Mouse (Mus musculus): Measurements from ENCODE around the gene Fam160a2. TPM values are rescaled to one million over a fixed set of nuclear protein-coding genes. Genes with fewer than 3 reads are reported as not detected.

Fam160a2 gene
- total RNA-seq (2014; rRNA removed; ENCODE audit: low replicate concordance) (19.0 and 33.2 TPM in 2 replicates), polyA plus RNA-seq (2015; fragmentation: Nextera tagmentation; extraction: Ambion mirVana) (19.6 and 19.7 TPM in 2 replicates)

GRCm38 (mm10) chr7:105399935-105400624 is at the start of gene Fam160a2:
Gene Fam160a2, minus strand, starts transcription at chr7:105400054.
- under 1% methylated on average over 54 of the region's 55 CpGs for WGBS
- H3K9me3 ChIP-seq (replicated peaks; ENCODE audit: control insufficient read depth, low read length) = no peaks in the 10 kb centered on the region
- peak within 1 kb of the TSS; percentile 86 for H3K4me2 ChIP-seq (ENCODE audit: low read depth, low read length)
- DNase-seq (ENCODE audit: low spot score) (peak; percentile 100), ATAC-seq (ENCODE audit: insufficient read depth, low read depth) (peak; percentile 97)
- peak within 1 kb of the TSS; percentile 91 for H3K4me3 ChIP-seq (ENCODE audit: low read depth, low read length)
- H3K36me3 ChIP-seq (replicated peaks; ENCODE audit: control insufficient read depth, insufficient read depth, low read length) = 0 out of 2 replicates have a peak, but pooled peaks cover 4% of the 10 kb centered on the region
- H3K4me1 ChIP-seq (ENCODE audit: control insufficient read depth, insufficient read depth) = peaks cover 5% of the 10 kb centered on the region; the same call in 1 of the 2 replicates
- peak within 1 kb of the TSS; percentile 85 for H3K27ac ChIP-seq (ENCODE audit: low read depth)
- peak within 1 kb of the TSS; percentile 86 for H3K9ac ChIP-seq (replicated peaks; ENCODE audit: low read depth, low read length)
- H3K27me3 ChIP-seq (ENCODE audit: control insufficient read depth, insufficient read depth, low read length) = no peaks in the 10 kb centered on the region
- TF ChIP-seq CTCF (IDR thresholded peaks at IDR 0.05; ENCODE audit: low read depth) (no peak), EP300 (IDR thresholded peaks at IDR 0.05; ENCODE audit: low read depth) (no peak)

- DNase-seq (ENCODE audit: low spot score) (no peak), ATAC-seq (ENCODE audit: insufficient read depth, low read depth) (no peak)
- no peak overlapping the region for H3K9ac ChIP-seq (replicated peaks; ENCODE audit: low read depth, low read length)
- H3K36me3 ChIP-seq (replicated peaks; ENCODE audit: control insufficient read depth, insufficient read depth, low read length) = no peaks in the 10 kb centered on the region
- no peaks in the 10 kb centered on the region for H3K27me3 ChIP-seq (ENCODE audit: control insufficient read depth, insufficient read depth, low read length)
- no peak overlapping the region for H3K27ac ChIP-seq (ENCODE audit: low read depth)
- H3K4me1 ChIP-seq (ENCODE audit: control insufficient read depth, insufficient read depth) = no peaks in the 10 kb centered on the region
- TF ChIP-seq CTCF (IDR thresholded peaks at IDR 0.05; ENCODE audit: low read depth) (no peak), EP300 (IDR thresholded peaks at IDR 0.05; ENCODE audit: low read depth) (no peak)
- WGBS = 72% methylated on average over 3 of the region's 3 CpGs
- H3K4me3 ChIP-seq (ENCODE audit: low read depth, low read length) = no peak overlapping the region
- no peaks in the 10 kb centered on the region for H3K9me3 ChIP-seq (replicated peaks; ENCODE audit: control insufficient read depth, low read length)
- no peak overlapping the region for H3K4me2 ChIP-seq (ENCODE audit: low read depth, low read length)
Observed at GRCm38 (mm10) chr7:105445076-105445475, 45.2 kb upstream of the Fam160a2 start.

GRCm38 (mm10) chr7:105441426-105441825 is 41.6 kb upstream of the Fam160a2 start:
- TF ChIP-seq CTCF (IDR thresholded peaks at IDR 0.05; ENCODE audit: low read depth) (no peak), EP300 (IDR thresholded peaks at IDR 0.05; ENCODE audit: low read depth) (no peak)
- H3K9ac ChIP-seq (replicated peaks; ENCODE audit: low read depth, low read length) = no peak overlapping the region
- DNase-seq (ENCODE audit: low spot score) (no peak), ATAC-seq (ENCODE audit: insufficient read depth, low read depth) (no peak)
- H3K27ac ChIP-seq (ENCODE audit: low read depth) = no peak overlapping the region
- no peaks in the 10 kb centered on the region for H3K27me3 ChIP-seq (ENCODE audit: control insufficient read depth, insufficient read depth, low read length)
- H3K4me1 ChIP-seq (ENCODE audit: control insufficient read depth, insufficient read depth) = peaks cover 6% of the 10 kb centered on the region
- 38% methylated on average over 4 of the region's 4 CpGs for WGBS
- no peak overlapping the region for H3K4me3 ChIP-seq (ENCODE audit: low read depth, low read length)
- no peak overlapping the region for H3K4me2 ChIP-seq (ENCODE audit: low read depth, low read length)
- H3K36me3 ChIP-seq (replicated peaks; ENCODE audit: control insufficient read depth, insufficient read depth, low read length) = no peaks in the 10 kb centered on the region
- H3K9me3 ChIP-seq (replicated peaks; ENCODE audit: control insufficient read depth, low read length) = no peaks in the 10 kb centered on the region

GRCm38 (mm10) chr7:105437979-105438772 is 38.3 kb upstream of the Fam160a2 start:
- Histone ChIP-seq H3K9me3 (replicated peaks; ENCODE audit: control insufficient read depth, low read length) (no peaks in the 10 kb centered on the region), H3K36me3 (replicated peaks; ENCODE audit: control insufficient read depth, insufficient read depth, low read length) (no peaks in the 10 kb centered on the region), H3K9ac (replicated peaks; ENCODE audit: low read depth, low read length) (no peak overlapping the region), H3K27me3 (ENCODE audit: control insufficient read depth, insufficient read depth, low read length) (no peaks in the 10 kb centered on the region), H3K4me2 (ENCODE audit: low read depth, low read length) (no peak overlapping the region), H3K27ac (ENCODE audit: low read depth) (no peak overlapping the region), H3K4me1 (ENCODE audit: control insufficient read depth, insufficient read depth) (peaks cover 6% of the 10 kb centered on the region), H3K4me3 (ENCODE audit: low read depth, low read length) (no peak overlapping the region)
- no peak for ATAC-seq (ENCODE audit: insufficient read depth, low read depth)
- WGBS = 34% methylated on average over 7 of the region's 7 CpGs
- DNase-seq (ENCODE audit: low spot score) = no peak
- no peak for TF ChIP-seq CTCF (IDR thresholded peaks at IDR 0.05; ENCODE audit: low read depth)
- no peak for TF ChIP-seq EP300 (IDR thresholded peaks at IDR 0.05; ENCODE audit: low read depth)

- H3K4me2 ChIP-seq (ENCODE audit: low read depth, low read length) = no peak overlapping the region
- no peaks in the 10 kb centered on the region for H3K9me3 ChIP-seq (replicated peaks; ENCODE audit: control insufficient read depth, low read length)
- H3K4me1 ChIP-seq (ENCODE audit: control insufficient read depth, insufficient read depth) = peaks cover 6% of the 10 kb centered on the region
- TF ChIP-seq CTCF (IDR thresholded peaks at IDR 0.05; ENCODE audit: low read depth) (no peak), EP300 (IDR thresholded peaks at IDR 0.05; ENCODE audit: low read depth) (no peak)
- DNase-seq (ENCODE audit: low spot score) (no peak), ATAC-seq (ENCODE audit: insufficient read depth, low read depth) (0 out of 2 replicates have a peak, but pooled peaks have one; percentile 6)
- no peak overlapping the region for H3K4me3 ChIP-seq (ENCODE audit: low read depth, low read length)
- H3K9ac ChIP-seq (replicated peaks; ENCODE audit: low read depth, low read length) = no peak overlapping the region
- no peak overlapping the region for H3K27ac ChIP-seq (ENCODE audit: low read depth)
- H3K27me3 ChIP-seq (ENCODE audit: control insufficient read depth, insufficient read depth, low read length) = no peaks in the 10 kb centered on the region
- WGBS = 68% methylated on average over 22 of the region's 22 CpGs
- no peaks in the 10 kb centered on the region for H3K36me3 ChIP-seq (replicated peaks; ENCODE audit: control insufficient read depth, insufficient read depth, low read length)
Observed at GRCm38 (mm10) chr7:105434798-105435197, 34.9 kb upstream of the Fam160a2 start.

Data from heart, postnatal 0 days (tissue).